Mouse (Mus musculus): ENCODE data around the gene Nt5c3b. TPM values are rescaled to one million over a fixed set of nuclear protein-coding genes. Genes with fewer than 3 reads are reported as not detected.

The Nt5c3b gene
- polyA plus RNA-seq, 1 experiment from 2014 or later, result 126 TPM

GRCm38 (mm10) chr11:100376746-100377389 is 64.7 kb downstream of the Nt5c3b start:
- Histone ChIP-seq H3K4me3 (ENCODE audit: low read depth, low read length) (no peak overlapping the region), H3K9ac (replicated peaks; ENCODE audit: low read depth, low read length) (no peak overlapping the region), H3K27me3 (ENCODE audit: control insufficient read depth, insufficient read depth, low read length) (no peaks in the 10 kb centered on the region), H3K27ac (ENCODE audit: low read length) (no peak overlapping the region), H3K36me3 (ENCODE audit: control insufficient read depth, insufficient read depth, low read length) (peaks cover 71% of the 10 kb centered on the region), H3K4me2 (replicated peaks; ENCODE audit: low read depth, low read length) (no peak overlapping the region), H3K4me1 (ENCODE audit: control insufficient read depth, insufficient read depth, low read length) (no peaks in the 10 kb centered on the region), H3K9me3 (ENCODE audit: control insufficient read depth, low read depth, low read length) (no peaks in the 10 kb centered on the region)
- WGBS, result 90% methylated on average over 21 of the region's 21 CpGs
- ATAC-seq (ENCODE audit: insufficient number of reproducible peaks, insufficient read depth, low FRiP score, low read depth), result no peak; the same call in 1 of the 2 replicates

- Histone ChIP-seq H3K4me3 (ENCODE audit: low read depth, low read length) (no peak overlapping the region), H3K9ac (replicated peaks; ENCODE audit: low read depth, low read length) (no peak overlapping the region), H3K36me3 (ENCODE audit: control insufficient read depth, insufficient read depth, low read length) (peaks cover 73% of the 10 kb centered on the region), H3K4me2 (replicated peaks; ENCODE audit: low read depth, low read length) (no peak overlapping the region), H3K9me3 (ENCODE audit: control insufficient read depth, low read depth, low read length) (no peaks in the 10 kb centered on the region), H3K4me1 (ENCODE audit: control insufficient read depth, insufficient read depth, low read length) (no peaks in the 10 kb centered on the region), H3K27me3 (ENCODE audit: control insufficient read depth, insufficient read depth, low read length) (no peaks in the 10 kb centered on the region), H3K27ac (ENCODE audit: low read length) (no peak overlapping the region)
- 77% methylated on average over 4 of the region's 4 CpGs for WGBS
- ATAC-seq (ENCODE audit: insufficient number of reproducible peaks, insufficient read depth, low FRiP score, low read depth), result no peak
These were observed 65.6 kb downstream of the Nt5c3b start for GRCm38 (mm10) chr11:100376005-100376404.

GRCm38 (mm10) chr11:100375127-100375526 is 66.5 kb downstream of the Nt5c3b start:
- no peak overlapping the region for H3K27ac ChIP-seq (ENCODE audit: low read length)
- H3K9me3 ChIP-seq (ENCODE audit: control insufficient read depth, low read depth, low read length), result no peaks in the 10 kb centered on the region
- no peak for ATAC-seq (ENCODE audit: insufficient number of reproducible peaks, insufficient read depth, low FRiP score, low read depth)
- H3K4me2 ChIP-seq (replicated peaks; ENCODE audit: low read depth, low read length), result no peak overlapping the region
- no peaks in the 10 kb centered on the region for H3K4me1 ChIP-seq (ENCODE audit: control insufficient read depth, insufficient read depth, low read length)
- H3K4me3 ChIP-seq (ENCODE audit: low read depth, low read length), result no peak overlapping the region
- H3K27me3 ChIP-seq (ENCODE audit: control insufficient read depth, insufficient read depth, low read length), result no peaks in the 10 kb centered on the region
- peaks cover 74% of the 10 kb centered on the region for H3K36me3 ChIP-seq (ENCODE audit: control insufficient read depth, insufficient read depth, low read length)
- 88% methylated on average over 9 of the region's 9 CpGs for WGBS
- no peak overlapping the region for H3K9ac ChIP-seq (replicated peaks; ENCODE audit: low read depth, low read length)

Small RNA genes lying within 50 kb of the gene (microRNA-seq; reads per million reads assigned to microRNA genes)
- gene Gm27374 (not detected), gene Mir7116 (not detected)

Other genes with a start within 250 kb of the Nt5c3b start
- gene Krt9, start 248.6 kb downstream of the Nt5c3b start, polyA plus RNA-seq (2014; fragmentation: Nextera tagmentation; extraction: Ambion mirVana), result not detected in 2 replicates
- 4.8 and 5.0 TPM in 2 replicates for gene Krt14, start 234.3 kb downstream of the Nt5c3b start, polyA plus RNA-seq (2014; fragmentation: Nextera tagmentation; extraction: Ambion mirVana)
- 0.22 and 0.38 TPM in 2 replicates for gene Krt16, start 192.9 kb downstream of the Nt5c3b start, polyA plus RNA-seq (2014; fragmentation: Nextera tagmentation; extraction: Ambion mirVana)
- gene Krt17, start 180.8 kb downstream of the Nt5c3b start, polyA plus RNA-seq (2014; fragmentation: Nextera tagmentation; extraction: Ambion mirVana), result 26.7 and 30.7 TPM in 2 replicates
- not detected in 2 replicates for gene Krt42, start 171.9 kb downstream of the Nt5c3b start, polyA plus RNA-seq (2014; fragmentation: Nextera tagmentation; extraction: Ambion mirVana)
- gene Eif1, start 121.9 kb downstream of the Nt5c3b start, polyA plus RNA-seq (2014; fragmentation: Nextera tagmentation; extraction: Ambion mirVana), result 2,030 and 2,105 TPM in 2 replicates
- gene Gast, start 107.4 kb downstream of the Nt5c3b start, polyA plus RNA-seq (2014; fragmentation: Nextera tagmentation; extraction: Ambion mirVana), result 6.9 and 13.2 TPM in 2 replicates
- gene Hap1, start 85.7 kb downstream of the Nt5c3b start, polyA plus RNA-seq (2014; fragmentation: Nextera tagmentation; extraction: Ambion mirVana), result 10.8 and 12.3 TPM in 2 replicates
- 131 and 139 TPM in 2 replicates for gene Jup, start 44.0 kb downstream of the Nt5c3b start, polyA plus RNA-seq (2014; fragmentation: Nextera tagmentation; extraction: Ambion mirVana)
- gene P3h4, start 27.0 kb downstream of the Nt5c3b start, polyA plus RNA-seq (2014; fragmentation: Nextera tagmentation; extraction: Ambion mirVana), result 68.0 and 68.9 TPM in 2 replicates
- 106 and 108 TPM in 2 replicates for gene Fkbp10, start 26.1 kb downstream of the Nt5c3b start, polyA plus RNA-seq (2014; fragmentation: Nextera tagmentation; extraction: Ambion mirVana)
- 0.52 and 0.64 TPM in 2 replicates for gene Klhl10, start 109 bp upstream of the Nt5c3b start, polyA plus RNA-seq (2014; fragmentation: Nextera tagmentation; extraction: Ambion mirVana)
- gene Klhl11, start 30.9 kb upstream of the Nt5c3b start, polyA plus RNA-seq (2014; fragmentation: Nextera tagmentation; extraction: Ambion mirVana), result 11.2 and 12.3 TPM in 2 replicates
- gene Acly, start 86.2 kb upstream of the Nt5c3b start, polyA plus RNA-seq (2014; fragmentation: Nextera tagmentation; extraction: Ambion mirVana), result 161 and 175 TPM in 2 replicates
- gene Ttc25, start 103.8 kb upstream of the Nt5c3b start, polyA plus RNA-seq (2014; fragmentation: Nextera tagmentation; extraction: Ambion mirVana), result 0.35 and 1.1 TPM in 2 replicates
- gene Cnp, start 133.1 kb upstream of the Nt5c3b start, polyA plus RNA-seq (2014; fragmentation: Nextera tagmentation; extraction: Ambion mirVana), result 35.9 TPM in 2 replicates
- 62.8 and 63.1 TPM in 2 replicates for gene Nkiras2, start 177.4 kb upstream of the Nt5c3b start, polyA plus RNA-seq (2014; fragmentation: Nextera tagmentation; extraction: Ambion mirVana)
- 84.0 and 95.4 TPM in 2 replicates for gene Dnajc7, start 178.4 kb upstream of the Nt5c3b start, polyA plus RNA-seq (2014; fragmentation: Nextera tagmentation; extraction: Ambion mirVana)